In the genomic region with DNA sequence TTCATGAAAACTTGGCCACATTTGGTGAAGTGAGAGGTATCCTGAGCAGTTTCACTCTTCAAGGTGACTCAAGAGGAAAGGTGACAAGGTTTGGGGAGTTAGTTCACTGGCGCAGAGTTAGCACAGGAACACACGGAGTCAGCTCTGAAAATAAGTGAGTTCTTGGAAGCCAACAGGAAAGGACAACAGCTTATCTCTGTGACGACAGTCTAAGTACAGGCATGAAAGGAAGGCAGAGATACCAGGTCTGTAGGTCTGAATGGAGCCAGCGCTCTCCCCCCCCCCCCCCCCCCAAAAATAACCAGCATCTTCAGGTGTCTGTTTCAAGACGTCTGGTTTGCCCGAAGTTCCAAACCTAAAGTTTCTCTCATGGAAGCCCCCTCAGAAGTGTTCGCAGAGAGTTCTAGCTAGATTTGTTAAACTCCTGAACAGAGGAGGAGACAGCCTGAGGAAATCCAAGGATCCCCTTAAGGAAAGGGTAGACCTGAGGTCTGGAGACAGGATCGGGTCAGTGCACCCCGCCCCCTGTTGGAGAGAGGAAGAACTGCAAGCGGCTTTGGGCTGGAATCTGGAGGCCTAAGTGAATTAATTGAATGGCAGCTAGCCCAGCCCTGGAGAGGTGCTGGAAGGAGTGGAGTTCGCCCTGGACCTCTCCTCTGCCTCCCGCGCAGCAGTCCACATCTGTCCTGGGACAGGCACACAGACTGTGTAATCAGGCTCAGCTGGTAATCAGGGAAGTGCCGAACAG, we compare ENCODE assay signal across 8 mouse cellular contexts. TPM values are rescaled to one million over a fixed set of nuclear protein-coding genes. Genes with fewer than 3 reads are reported as not detected.
DNase-seq lines count a peak whose midpoint lies in the region; ATAC-seq and TF ChIP-seq lines count a peak whose summit lies in the region.

No protein-coding gene starts in this region.

- 36% methylated on average over 14 of the region's 14 CpGs for WGBS in embryonic facial prominence, embryonic 13.5 days
- WGBS in heart, embryonic 10.5 days = 19% methylated on average over 14 of the region's 14 CpGs
- WGBS in kidney, embryonic 16.5 days = 39% methylated on average over 14 of the region's 14 CpGs
- 47% methylated on average over 14 of the region's 14 CpGs for WGBS in liver, adult 2 months
- WGBS in neural tube, embryonic 12.5 days = 47% methylated on average over 14 of the region's 14 CpGs

- H3K27me3 ChIP-seq in E14TG2a.4 (ENCODE audit: insufficient read depth, low read length) = no peaks in the 10 kb centered on the region
- no peaks in the 10 kb centered on the region for H3K27me3 ChIP-seq in embryonic facial prominence, embryonic 13.5 days
- H3K27me3 ChIP-seq in heart, embryonic 10.5 days (ENCODE audit: insufficient read depth, poor library complexity, severe bottlenecking) = no peaks in the 10 kb centered on the region
- no peaks in the 10 kb centered on the region for H3K27me3 ChIP-seq in kidney, embryonic 16.5 days (ENCODE audit: insufficient read depth, low read length)
- no peaks in the 10 kb centered on the region for H3K27me3 ChIP-seq in liver, adult 2 months (ENCODE audit: control insufficient read depth, insufficient read depth, low read length)
- H3K27me3 ChIP-seq in neural tube, embryonic 12.5 days (replicated peaks) = no peaks in the 10 kb centered on the region

- no peaks in the 10 kb centered on the region for H3K36me3 ChIP-seq in E14TG2a.4 (ENCODE audit: insufficient read depth, low read length)
- H3K36me3 ChIP-seq in embryonic facial prominence, embryonic 13.5 days = no peaks in the 10 kb centered on the region
- no peaks in the 10 kb centered on the region for H3K36me3 ChIP-seq in heart, embryonic 10.5 days
- H3K36me3 ChIP-seq in kidney, embryonic 16.5 days (ENCODE audit: insufficient read depth, low read length) = no peaks in the 10 kb centered on the region
- no peaks in the 10 kb centered on the region for H3K36me3 ChIP-seq in liver, adult 2 months (ENCODE audit: control insufficient read depth, insufficient read depth, low read length)
- H3K36me3 ChIP-seq in neural tube, embryonic 12.5 days = no peaks in the 10 kb centered on the region

- peak overlapping the region; percentile 33; the same call in 1 of the 2 replicates for H3K4me2 ChIP-seq in embryonic facial prominence, embryonic 13.5 days
- no peak overlapping the region for H3K4me2 ChIP-seq in kidney, embryonic 16.5 days (replicated peaks; ENCODE audit: low read depth, low read length)
- no peak overlapping the region for H3K4me2 ChIP-seq in neural tube, embryonic 12.5 days (replicated peaks)

- peak; percentile 73 to 79 for DNase-seq in adrenal gland, postnatal 36 days
- peak; percentile 94 for DNase-seq in heart, embryonic 10.5 days (ENCODE audit: low spot score)
- DNase-seq in liver, adult 2 months (ENCODE audit: extremely low read depth, low read depth, low spot score) = peak; percentile 26
- DNase-seq in thymus, postnatal 0 days (ENCODE audit: low spot score) = peak; percentile 18

- peak; percentile 100 for TF ChIP-seq CTCF in E14TG2a.4 (conservative IDR thresholded peaks at IDR 0.05; ENCODE audit: low read length)
- TF ChIP-seq CTCF in liver, adult 2 months (IDR thresholded peaks at IDR 0.05; ENCODE audit: low read depth, low read length) = peak; percentile 80

- no peak overlapping the region for H3K4me3 ChIP-seq in E14TG2a.4 (replicated peaks; ENCODE audit: low read length)
- no peak overlapping the region for H3K4me3 ChIP-seq in embryonic facial prominence, embryonic 13.5 days
- peak overlapping the region; percentile 27; the same call in 1 of the 2 replicates for H3K4me3 ChIP-seq in heart, embryonic 10.5 days
- no peak overlapping the region for H3K4me3 ChIP-seq in kidney, embryonic 16.5 days (ENCODE audit: low read length)
- no peak overlapping the region for H3K4me3 ChIP-seq in liver, adult 2 months (ENCODE audit: insufficient read depth, low read depth, low read length)
- H3K4me3 ChIP-seq in neural tube, embryonic 12.5 days = no peak overlapping the region

- H3K9me3 ChIP-seq in E14TG2a.4 (ENCODE audit: low read length) = peaks cover 13% of the 10 kb centered on the region
- no peaks in the 10 kb centered on the region for H3K9me3 ChIP-seq in embryonic facial prominence, embryonic 13.5 days
- no peaks in the 10 kb centered on the region for H3K9me3 ChIP-seq in heart, embryonic 10.5 days
- no peaks in the 10 kb centered on the region for H3K9me3 ChIP-seq in kidney, embryonic 16.5 days (ENCODE audit: low read length)
- H3K9me3 ChIP-seq in neural tube, embryonic 12.5 days = no peaks in the 10 kb centered on the region

- no peak for ATAC-seq in embryonic facial prominence, embryonic 13.5 days (ENCODE audit: insufficient number of reproducible peaks, insufficient read depth, low FRiP score, low TSS enrichment, low read depth)
- 0 out of 2 replicates have a peak, but pooled peaks have one; percentile 46 for ATAC-seq in kidney, embryonic 16.5 days (ENCODE audit: low FRiP score, low TSS enrichment)
- peak; percentile 80 for ATAC-seq in neural tube, embryonic 12.5 days (ENCODE audit: low FRiP score, low read depth)

- TF ChIP-seq POLR2A in liver, adult 2 months (IDR thresholded peaks at IDR 0.05; ENCODE audit: extremely low read depth, insufficient read depth, low read length) = no peak

- H3K27ac ChIP-seq in embryonic facial prominence, embryonic 13.5 days = no peak overlapping the region
- peak overlapping the region; percentile 81 for H3K27ac ChIP-seq in heart, embryonic 10.5 days
- no peak overlapping the region for H3K27ac ChIP-seq in kidney, embryonic 16.5 days (ENCODE audit: low read length)
- no peak overlapping the region for H3K27ac ChIP-seq in liver, adult 2 months (replicated peaks; ENCODE audit: insufficient read depth, low read depth, low read length)
- no peak overlapping the region for H3K27ac ChIP-seq in neural tube, embryonic 12.5 days

- peaks cover 50% of the 10 kb centered on the region for H3K4me1 ChIP-seq in E14TG2a.4 (replicated peaks; ENCODE audit: low read depth, low read length)
- peaks cover 9% of the 10 kb centered on the region; the same call in 1 of the 2 replicates for H3K4me1 ChIP-seq in embryonic facial prominence, embryonic 13.5 days
- H3K4me1 ChIP-seq in heart, embryonic 10.5 days = peaks cover 56% of the 10 kb centered on the region
- no peaks in the 10 kb centered on the region for H3K4me1 ChIP-seq in kidney, embryonic 16.5 days (ENCODE audit: insufficient read depth, low read length)
- no peaks in the 10 kb centered on the region for H3K4me1 ChIP-seq in liver, adult 2 months (ENCODE audit: control insufficient read depth, insufficient read depth, low read length)
- H3K4me1 ChIP-seq in neural tube, embryonic 12.5 days = peaks cover 10% of the 10 kb centered on the region; the same call in 1 of the 2 replicates

- H3K9ac ChIP-seq in embryonic facial prominence, embryonic 13.5 days = no peak overlapping the region
- no peak overlapping the region for H3K9ac ChIP-seq in kidney, embryonic 16.5 days (replicated peaks; ENCODE audit: low read length)
- no peak overlapping the region for H3K9ac ChIP-seq in liver, adult 2 months (ENCODE audit: low read depth, low read length)
- no peak overlapping the region for H3K9ac ChIP-seq in neural tube, embryonic 12.5 days

- H3K79me2 ChIP-seq in liver, adult 2 months (ENCODE audit: control insufficient read depth, insufficient read depth, low read length) = no peaks in the 10 kb centered on the region

RNA-seq across cellular contexts. Expression of a gene that starts 24.1 kb away (rescaled TPM):
- 1 to 10 TPM in 1 of 2 experiments, under 1 TPM in 1; 0.69 to 1.3 TPM for total RNA-seq in adrenal gland, postnatal 36 days (2021)
- polyA plus RNA-seq in embryonic facial prominence, embryonic 13.5 days (2015; fragmentation: Nextera tagmentation; extraction: Ambion mirVana) = 3.9 and 5.2 TPM in 2 replicates
- polyA plus RNA-seq in heart, embryonic 10.5 days (2016; fragmentation: Nextera tagmentation; extraction: Ambion mirVana) = 5.6 and 19.8 TPM in 2 replicates
- 3.1 and 3.6 TPM in 2 replicates for polyA plus RNA-seq in kidney, embryonic 16.5 days (2015; fragmentation: Nextera tagmentation; extraction: Ambion mirVana)
- 0.34 and 0.65 TPM in 2 replicates for total RNA-seq in liver, adult 2 months (2014; rRNA removed)
- polyA plus RNA-seq in liver, adult 2 months (2012; rRNA removed) = not detected in 2 replicates
- polyA plus RNA-seq in neural tube, embryonic 12.5 days (2016; fragmentation: Nextera tagmentation; extraction: Ambion mirVana) = 4.3 and 5.8 TPM in 2 replicates
- polyA plus RNA-seq in thymus, postnatal 0 days (2015; fragmentation: Nextera tagmentation; extraction: Ambion mirVana) = 0.99 and 1.0 TPM in 2 replicates

RNA-seq across cellular contexts. Expression of a gene that starts 52.2 kb away (rescaled TPM):
- total RNA-seq in adrenal gland, postnatal 36 days (2021) = not detected
- 2.5 and 4.2 TPM in 2 replicates for polyA plus RNA-seq in embryonic facial prominence, embryonic 13.5 days (2015; fragmentation: Nextera tagmentation; extraction: Ambion mirVana)
- 0.27 and 0.57 TPM in 2 replicates for polyA plus RNA-seq in heart, embryonic 10.5 days (2016; fragmentation: Nextera tagmentation; extraction: Ambion mirVana)
- 0.06 TPM in 1 of 2 replicates, not detected in the other for polyA plus RNA-seq in kidney, embryonic 16.5 days (2015; fragmentation: Nextera tagmentation; extraction: Ambion mirVana)
- total RNA-seq in liver, adult 2 months (2014; rRNA removed) = not detected in 2 replicates
- polyA plus RNA-seq in liver, adult 2 months (2012; rRNA removed) = not detected in 2 replicates
- polyA plus RNA-seq in neural tube, embryonic 12.5 days (2016; fragmentation: Nextera tagmentation; extraction: Ambion mirVana) = 119 and 140 TPM in 2 replicates
- polyA plus RNA-seq in thymus, postnatal 0 days (2015; fragmentation: Nextera tagmentation; extraction: Ambion mirVana) = not detected in 2 replicates

Comparison
In these comparisons a context has a peak if more than half of its experiments do, and no peak if none do; other contexts are left out.
1. DNase-seq: peak in every context shown above with its lines; median percentile 94 in heart, embryonic 10.5 days; 76 in adrenal gland, postnatal 36 days; 26 in liver, adult 2 months; 18 in thymus, postnatal 0 days.
2. RNA of a gene that starts 52.2 kb away (polyA plus RNA-seq): 119 to 140 TPM in neural tube, embryonic 12.5 days; 2.5 to 4.2 TPM in embryonic facial prominence, embryonic 13.5 days, 0.27 to 0.57 TPM in heart, embryonic 10.5 days, 0.06 TPM in kidney, embryonic 16.5 days, not detected in liver, adult 2 months and not detected in thymus, postnatal 0 days; every median in the first group is over 10 times any median in the second.